Mouse (Mus musculus) gastrocnemius, postnatal 10 days (tissue): ENCODE measurements around the gene Eml4. TPM values are rescaled to one million over a fixed set of nuclear protein-coding genes. Genes with fewer than 3 reads are reported as not detected.
A peak's percentile ranks its signal among the peaks of the same experiment; 100 is the strongest.

Source experiments
- DNase-seq: peaks from one replicate; pipeline ENCODE4 v3.0.0; 2021; ENCODE audit warnings: mixed read lengths
- total RNA-seq, 2 experiments: library from RNA; stranded (reverse); gene quantifications; 2 replicates each; pipeline ENCODE4 v1.2.3; 2021

Gene Eml4
- total RNA-seq, 2 experiments from 2014 or later: 4.8 to 7.7 TPM

GRCm38 (mm10) chr17:83340895-83341524 lies 9.7 kb upstream of the Eml4 start:
- no peak for DNase-seq

- no peak for DNase-seq
Measured at GRCm38 (mm10) chr17:83344226-83344625, 6.5 kb upstream of the Eml4 start.

GRCm38 (mm10) chr17:83348056-83348822 lies 2.5 kb upstream of the Eml4 start:
- DNase-seq: no peak

- peak; percentile 45 for DNase-seq
Measured at GRCm38 (mm10) chr17:83351119-83351531, 394 bp downstream of the Eml4 start.

GRCm38 (mm10) chr17:83351601-83352413 lies 1.1 kb downstream of the Eml4 start:
- DNase-seq: no peak

- no peak for DNase-seq
Measured at GRCm38 (mm10) chr17:83352456-83352855, 1.7 kb downstream of the Eml4 start.

GRCm38 (mm10) chr17:83353011-83353410 lies 2.3 kb downstream of the Eml4 start:
- DNase-seq: no peak

- DNase-seq: no peak
Measured at GRCm38 (mm10) chr17:83353460-83353859, 2.7 kb downstream of the Eml4 start.

GRCm38 (mm10) chr17:83355481-83355880 lies 4.8 kb downstream of the Eml4 start:
- no peak for DNase-seq

GRCm38 (mm10) chr17:83359934-83360333 lies 9.2 kb downstream of the Eml4 start:
- no peak for DNase-seq

- no peak for DNase-seq
Measured at GRCm38 (mm10) chr17:83360796-83361566, 10.2 kb downstream of the Eml4 start.

GRCm38 (mm10) chr17:83363081-83363480 lies 12.3 kb downstream of the Eml4 start:
- DNase-seq: no peak

- no peak for DNase-seq
Measured at GRCm38 (mm10) chr17:83364296-83364695, 13.6 kb downstream of the Eml4 start.

- DNase-seq: no peak
Measured at GRCm38 (mm10) chr17:83365130-83365529, 14.4 kb downstream of the Eml4 start.

GRCm38 (mm10) chr17:83365614-83366355 lies 15.1 kb downstream of the Eml4 start:
- no peak for DNase-seq

- DNase-seq: no peak
Measured at GRCm38 (mm10) chr17:83367387-83367786, 16.7 kb downstream of the Eml4 start.

GRCm38 (mm10) chr17:83374123-83374522 lies 23.4 kb downstream of the Eml4 start:
- DNase-seq: no peak

- DNase-seq: no peak
Measured at GRCm38 (mm10) chr17:83375848-83376247, 25.1 kb downstream of the Eml4 start.

- DNase-seq: no peak
Measured at GRCm38 (mm10) chr17:83376801-83377200, 26.1 kb downstream of the Eml4 start.

GRCm38 (mm10) chr17:83377755-83378443 lies 27.2 kb downstream of the Eml4 start:
- no peak for DNase-seq

- DNase-seq: no peak
Measured at GRCm38 (mm10) chr17:83378444-83378762, 27.7 kb downstream of the Eml4 start.
